Mouse (Mus musculus) adrenal gland, postnatal 10 days (tissue): ENCODE measurements around the gene Elob. TPM values are rescaled to one million over a fixed set of nuclear protein-coding genes. Genes with fewer than 3 reads are reported as not detected.

ENCODE experiments used
- DNase-seq: peaks from one replicate; pipeline ENCODE4 v3.0.0; 2021; ENCODE audit warnings: mixed read lengths
- microRNA-seq: library from miRNA; unstranded; fragments of <30 nt; microRNA quantifications from one replicate; pipeline ENCODE4 v1.2.0, GENCODE M21; 2021
- total RNA-seq, 2 experiments: library from RNA; stranded (reverse); gene quantifications; 2 replicates each; pipeline ENCODE4 v1.2.3; 2021

Gene Elob
- total RNA-seq, 2 experiments from 2014 or later: 333 to 378 TPM

- DNase-seq: peak; percentile 82
Observed at GRCm38 (mm10) chr17:23785561-23786471, 43.1 kb downstream of the Elob start, which contains the start of gene Flywch2. Gene Flywch2 (minus strand): TSS chr17:23786081.

DNA sequence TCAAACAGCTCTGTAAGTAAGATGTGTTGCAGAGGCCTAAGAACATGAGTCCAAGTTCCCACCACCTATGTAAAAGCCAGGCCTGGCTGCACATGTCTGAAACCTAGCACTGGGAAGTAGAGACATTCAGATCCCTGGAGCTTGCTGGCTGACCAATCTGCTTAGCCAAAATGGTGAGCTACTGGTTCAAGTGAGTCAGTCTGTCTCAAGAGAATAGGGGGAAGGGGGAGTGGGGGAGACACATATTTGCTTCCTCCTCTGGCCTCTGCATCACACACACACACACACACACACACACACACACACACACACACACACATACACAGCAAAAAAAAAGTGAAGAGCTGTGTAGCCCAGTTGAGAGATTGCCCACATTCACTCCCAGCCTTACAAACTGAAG is 45.6 kb downstream of the Elob start:
- no peak for DNase-seq

DNA sequence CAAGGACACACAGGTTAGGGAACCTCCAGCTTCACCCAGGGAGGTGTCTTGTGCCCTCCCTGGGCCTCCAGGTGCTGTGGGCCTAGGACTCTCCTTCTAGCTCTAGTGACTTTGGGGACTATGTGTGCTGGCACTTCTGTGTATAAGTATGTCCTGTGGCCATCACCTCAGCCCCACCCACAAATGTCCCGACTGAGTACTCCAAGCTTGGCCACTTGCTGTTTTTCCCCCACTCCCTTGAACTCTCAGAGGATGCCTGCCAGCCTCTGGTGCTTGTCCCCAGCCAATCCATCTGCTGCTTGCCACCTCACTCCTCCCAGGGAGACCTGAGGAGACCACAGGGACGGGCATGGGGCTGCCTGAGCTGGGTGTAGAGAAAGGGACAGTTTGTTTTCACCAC is 50.5 kb downstream of the Elob start:
- no peak for DNase-seq

DNA sequence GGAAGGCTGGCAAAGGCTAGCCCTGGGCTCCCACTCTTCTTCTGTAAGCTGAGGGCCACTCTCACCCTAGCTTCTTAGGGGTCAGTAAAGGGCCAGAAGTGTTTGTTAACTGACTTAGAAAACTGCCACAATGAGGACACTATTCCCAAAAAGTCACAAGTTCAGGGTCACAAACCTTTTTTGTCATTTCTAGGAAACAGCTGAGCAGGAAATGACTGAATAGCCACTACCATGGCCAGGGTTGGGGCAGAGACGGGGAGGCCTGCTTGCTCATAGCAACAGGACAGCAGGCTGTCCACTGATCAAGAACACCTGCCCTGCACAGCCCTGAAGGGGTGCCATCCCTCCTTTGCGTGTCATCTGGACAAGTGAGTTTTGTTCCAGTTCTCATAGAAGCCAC is 51.8 kb downstream of the Elob start:
- DNase-seq: no peak

DNA sequence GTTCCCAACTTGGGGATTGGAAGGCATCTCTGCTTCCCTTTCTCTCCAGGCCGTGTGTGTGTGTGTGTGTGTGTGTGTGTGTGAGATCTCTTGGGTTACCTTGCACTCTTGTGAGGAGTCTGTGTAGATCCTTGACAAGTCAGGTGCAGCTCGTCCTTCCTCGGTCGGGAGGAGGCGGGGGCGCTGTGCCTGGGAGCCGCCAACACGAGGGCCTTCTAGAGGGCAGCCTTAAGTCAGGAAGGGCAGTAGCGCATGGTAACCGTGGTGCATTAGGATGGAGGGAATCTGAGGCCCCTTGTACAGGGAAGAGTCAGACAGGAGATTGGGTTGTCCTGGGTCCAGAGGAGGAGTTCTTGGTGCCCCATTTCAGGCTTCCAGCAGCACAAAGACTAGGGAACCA is 52.7 kb downstream of the Elob start:
- DNase-seq: no peak

Small RNA genes lying within 50 kb of the gene (microRNA-seq; reads per million reads assigned to microRNA genes)
- gene Mir5125: 4.2 reads per million

Other genes starting within 250 kb of the Elob start
- 10 to 100 TPM; 10.6 to 12.5 TPM for gene Zfp13, start 229.6 kb downstream of the Elob start, total RNA-seq
- gene Zscan10, start 228.3 kb downstream of the Elob start, total RNA-seq: not detected
- under 1 TPM; 0.54 to 1.00 TPM for gene Mmp25, start 183.9 kb downstream of the Elob start, total RNA-seq
- gene Bicdl2, start 168.6 kb downstream of the Elob start, total RNA-seq: not detected
- gene Hcfc1r1, start 155.5 kb downstream of the Elob start, total RNA-seq: 100 to 1,000 TPM; 136 to 169 TPM
- 10 to 100 TPM; 25.6 to 28.0 TPM for gene Thoc6, start 155.3 kb downstream of the Elob start, total RNA-seq
- gene Tnfrsf12a, start 151.7 kb downstream of the Elob start, total RNA-seq: 10 to 100 TPM; 40.4 to 80.3 TPM
- under 1 TPM in 1 of 2 experiments, not detected in 1; 0.75 TPM for gene Cldn6, start 149.9 kb downstream of the Elob start, total RNA-seq
- not detected for gene Cldn9, start 145.1 kb downstream of the Elob start, total RNA-seq
- gene 1520401A03Rik, start 106.4 kb downstream of the Elob start, total RNA-seq: 1 to 10 TPM in 1 of 2 experiments, under 1 TPM in 1; 0.67 to 1.1 TPM
- 10 to 100 TPM in 1 of 2 experiments, 1 to 10 TPM in 1; 9.1 to 12.8 TPM for gene Pkmyt1, start 102.8 kb downstream of the Elob start, total RNA-seq
- 10 to 100 TPM; 12.6 to 14.9 TPM for gene Paqr4, start 88.3 kb downstream of the Elob start, total RNA-seq
- gene Kremen2, start 83.3 kb downstream of the Elob start, total RNA-seq: not detected
- 10 to 100 TPM; 43.9 to 49.0 TPM for gene Flywch1, start 57.5 kb downstream of the Elob start, total RNA-seq
- 1 to 10 TPM; 8.0 to 9.5 TPM for gene Flywch2, start 43.1 kb downstream of the Elob start, total RNA-seq
- 100 to 1,000 TPM; 365 to 601 TPM for gene Srrm2, start 38.6 kb downstream of the Elob start, total RNA-seq
- gene Prss33, start 6.9 kb upstream of the Elob start, total RNA-seq: not detected
- gene Prss32, start 14.7 kb upstream of the Elob start, total RNA-seq: not detected
- gene Prss41, start 15.0 kb upstream of the Elob start, total RNA-seq: under 1 TPM; 0.21 to 0.58 TPM
- not detected for gene Prss21, start 38.9 kb upstream of the Elob start, total RNA-seq
- not detected for gene Dcpp1, start 51.7 kb upstream of the Elob start, total RNA-seq
- gene Dcpp2, start 51.7 kb upstream of the Elob start, total RNA-seq: not detected
- gene Dcpp3, start 88.3 kb upstream of the Elob start, total RNA-seq: not detected
- not detected for gene Sbp, start 112.5 kb upstream of the Elob start, total RNA-seq
- not detected for gene Sbpl, start 126.1 kb upstream of the Elob start, total RNA-seq
- gene Prss30, start 151.4 kb upstream of the Elob start, total RNA-seq: under 1 TPM in 1 of 2 experiments, not detected in 1; 0.24 TPM
- not detected for gene Prss22, start 169.0 kb upstream of the Elob start, total RNA-seq
- gene Prss27, start 209.0 kb upstream of the Elob start, total RNA-seq: under 1 TPM; 0.70 to 0.99 TPM
- 10 to 100 TPM; 19.1 to 23.0 TPM for gene Kctd5, start 244.3 kb upstream of the Elob start, total RNA-seq